Mouse (Mus musculus): Measurements from ENCODE around the gene Toporsl. TPM values are rescaled to one million over a fixed set of nuclear protein-coding genes. Genes with fewer than 3 reads are reported as not detected.

The Toporsl gene
- polyA plus RNA-seq, 1 experiment from 2014 or later = 0.07 TPM

GRCm38 (mm10) chr4:52634986-52635385 is 38.9 kb downstream of the Toporsl start:
- ATAC-seq (replicated peaks; ENCODE audit: low FRiP score) (no peak), DNase-seq (ENCODE audit: low spot score) (no peak)

DNA sequence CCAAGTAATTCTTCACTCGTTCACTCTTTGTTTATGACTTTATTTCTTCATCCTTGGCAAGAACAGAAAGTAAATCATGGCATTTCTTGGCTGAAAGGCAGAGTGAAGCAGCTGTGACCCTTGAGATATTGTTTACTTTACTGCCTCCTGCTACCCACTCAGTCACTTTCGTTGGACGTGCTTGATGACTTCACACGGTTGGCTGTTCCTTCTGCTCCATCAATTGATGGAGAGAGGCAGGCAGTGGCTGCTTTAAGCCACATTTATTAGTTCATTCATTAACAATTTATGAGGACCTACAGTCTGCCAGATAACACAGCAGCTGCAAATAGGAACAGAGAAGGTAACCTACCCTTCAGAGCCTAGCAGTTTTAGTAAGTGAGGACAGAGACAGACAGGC is 51.7 kb downstream of the Toporsl start:
- no peaks in the 10 kb centered on the region for H3K27me3 ChIP-seq (ENCODE audit: control insufficient read depth, insufficient read depth, low read length)
- no peak overlapping the region for H3K4me3 ChIP-seq (ENCODE audit: low read depth, low read length)
- H3K27ac ChIP-seq (ENCODE audit: low read depth, low read length) = no peak overlapping the region
- no peak overlapping the region for H3K9ac ChIP-seq (ENCODE audit: low read length)
- no peak overlapping the region for H3K4me2 ChIP-seq (ENCODE audit: low read depth, low read length, severe bottlenecking)
- DNase-seq (ENCODE audit: low spot score) (no peak), ATAC-seq (replicated peaks; ENCODE audit: low FRiP score) (no peak)
- no peaks in the 10 kb centered on the region for H3K36me3 ChIP-seq (ENCODE audit: control insufficient read depth, insufficient read depth, low read length)
- no peaks in the 10 kb centered on the region for H3K4me1 ChIP-seq (replicated peaks; ENCODE audit: control insufficient read depth, insufficient read depth, low read length)
- 71% methylated on average over 4 of the region's 4 CpGs for WGBS
- H3K9me3 ChIP-seq (ENCODE audit: control insufficient read depth, low read length) = no peaks in the 10 kb centered on the region

More at GRCm38 (mm10) chr4:52634986-52635385, 38.9 kb downstream of the Toporsl start:
- Histone ChIP-seq H3K4me1 (replicated peaks; ENCODE audit: control insufficient read depth, insufficient read depth, low read length) (no peaks in the 10 kb centered on the region), H3K9ac (ENCODE audit: low read length) (no peak overlapping the region), H3K4me2 (ENCODE audit: low read depth, low read length, severe bottlenecking) (no peak overlapping the region), H3K36me3 (ENCODE audit: control insufficient read depth, insufficient read depth, low read length) (no peaks in the 10 kb centered on the region), H3K27ac (ENCODE audit: low read depth, low read length) (no peak overlapping the region), H3K9me3 (ENCODE audit: control insufficient read depth, low read length) (no peaks in the 10 kb centered on the region), H3K27me3 (ENCODE audit: control insufficient read depth, insufficient read depth, low read length) (no peaks in the 10 kb centered on the region), H3K4me3 (ENCODE audit: low read depth, low read length) (no peak overlapping the region)
- WGBS = 81% methylated on average over 6 of the region's 6 CpGs

DNA sequence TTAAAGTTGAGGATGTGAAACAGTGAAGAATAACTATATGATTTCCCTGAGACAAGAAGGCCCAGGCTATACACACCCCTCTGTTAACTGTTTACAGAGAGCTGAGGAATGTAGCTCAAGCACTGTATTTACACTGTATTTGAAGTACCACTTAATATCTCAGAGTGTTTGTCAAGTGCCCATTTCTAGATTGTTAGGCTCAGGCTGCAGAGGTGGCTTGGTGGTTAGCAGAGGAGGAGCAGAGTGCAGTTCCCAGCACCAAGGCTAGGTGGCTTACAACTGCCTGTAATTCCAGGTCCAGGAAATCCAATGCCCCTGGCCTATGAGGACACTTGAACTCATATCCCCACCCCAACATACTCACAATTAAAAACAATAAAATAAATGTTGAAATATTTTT is 63.6 kb downstream of the Toporsl start:
- H3K9me3 ChIP-seq (ENCODE audit: control insufficient read depth, low read length) = no peaks in the 10 kb centered on the region
- no peak overlapping the region for H3K27ac ChIP-seq (ENCODE audit: low read depth, low read length)
- ATAC-seq (replicated peaks; ENCODE audit: low FRiP score) (no peak), DNase-seq (ENCODE audit: low spot score) (no peak)
- no peak overlapping the region for H3K4me2 ChIP-seq (ENCODE audit: low read depth, low read length, severe bottlenecking)
- no peaks in the 10 kb centered on the region for H3K36me3 ChIP-seq (ENCODE audit: control insufficient read depth, insufficient read depth, low read length)
- H3K4me1 ChIP-seq (replicated peaks; ENCODE audit: control insufficient read depth, insufficient read depth, low read length) = peaks cover 3% of the 10 kb centered on the region; the same call in 1 of the 2 replicates
- H3K4me3 ChIP-seq (ENCODE audit: low read depth, low read length) = no peak overlapping the region
- no peak overlapping the region for H3K9ac ChIP-seq (ENCODE audit: low read length)
- H3K27me3 ChIP-seq (ENCODE audit: control insufficient read depth, insufficient read depth, low read length) = no peaks in the 10 kb centered on the region

DNA sequence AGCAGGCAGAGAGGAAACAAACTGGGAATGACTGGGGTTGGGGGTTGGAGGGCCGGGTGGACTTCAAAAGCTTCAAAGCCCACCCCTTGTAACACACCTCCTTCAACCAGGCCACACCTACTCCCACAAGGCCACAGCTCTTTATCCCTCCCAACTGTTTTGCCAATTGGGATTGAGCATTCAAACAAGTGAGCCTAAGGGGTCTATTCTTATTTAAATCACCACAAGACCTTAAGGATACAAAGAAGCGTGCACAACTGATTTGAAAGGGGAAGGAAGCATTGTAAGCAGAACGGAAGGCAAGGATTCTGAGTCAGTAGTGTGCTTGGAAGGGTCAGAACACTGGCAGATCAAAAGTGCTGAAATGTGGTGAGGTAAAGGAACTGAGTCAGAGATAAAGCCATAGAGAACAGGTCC is 64.6 kb downstream of the Toporsl start:
- peaks cover 3% of the 10 kb centered on the region; the same call in 1 of the 2 replicates for H3K4me1 ChIP-seq (replicated peaks; ENCODE audit: control insufficient read depth, insufficient read depth, low read length)
- H3K27me3 ChIP-seq (ENCODE audit: control insufficient read depth, insufficient read depth, low read length) = no peaks in the 10 kb centered on the region
- H3K27ac ChIP-seq (ENCODE audit: low read depth, low read length) = no peak overlapping the region
- DNase-seq (ENCODE audit: low spot score) (peak; percentile 56), ATAC-seq (replicated peaks; ENCODE audit: low FRiP score) (peak; percentile 92)
- H3K4me3 ChIP-seq (ENCODE audit: low read depth, low read length) = no peak overlapping the region
- no peak overlapping the region for H3K9ac ChIP-seq (ENCODE audit: low read length)
- H3K36me3 ChIP-seq (ENCODE audit: control insufficient read depth, insufficient read depth, low read length) = no peaks in the 10 kb centered on the region
- 6% methylated on average over 3 of the region's 3 CpGs for WGBS
- H3K4me2 ChIP-seq (ENCODE audit: low read depth, low read length, severe bottlenecking) = peak overlapping the region; percentile 11; the same call in 1 of the 2 replicates
- no peaks in the 10 kb centered on the region for H3K9me3 ChIP-seq (ENCODE audit: control insufficient read depth, low read length)

GRCm38 (mm10) chr4:52661311-52661710 is 65.2 kb downstream of the Toporsl start:
- no peak overlapping the region for H3K4me3 ChIP-seq (ENCODE audit: low read depth, low read length)
- no peaks in the 10 kb centered on the region for H3K36me3 ChIP-seq (ENCODE audit: control insufficient read depth, insufficient read depth, low read length)
- WGBS = 79% methylated on average over 5 of the region's 5 CpGs
- H3K9ac ChIP-seq (ENCODE audit: low read length) = no peak overlapping the region
- peaks cover 3% of the 10 kb centered on the region; the same call in 1 of the 2 replicates for H3K4me1 ChIP-seq (replicated peaks; ENCODE audit: control insufficient read depth, insufficient read depth, low read length)
- H3K4me2 ChIP-seq (ENCODE audit: low read depth, low read length, severe bottlenecking) = no peak overlapping the region; the same call in 1 of the 2 replicates
- no peaks in the 10 kb centered on the region for H3K9me3 ChIP-seq (ENCODE audit: control insufficient read depth, low read length)
- no peaks in the 10 kb centered on the region for H3K27me3 ChIP-seq (ENCODE audit: control insufficient read depth, insufficient read depth, low read length)
- DNase-seq (ENCODE audit: low spot score) = no peak
- ATAC-seq (replicated peaks; ENCODE audit: low FRiP score) = no peak
- H3K27ac ChIP-seq (ENCODE audit: low read depth, low read length) = no peak overlapping the region

Other genes with a start within 250 kb of the Toporsl start
- gene Smc2, start 157.0 kb upstream of the Toporsl start, polyA plus RNA-seq (2014; fragmentation: Nextera tagmentation; extraction: Ambion mirVana) = 212 and 248 TPM in 2 replicates
- not detected in 2 replicates for gene Vma21-ps, start 99.0 kb upstream of the Toporsl start, polyA plus RNA-seq (2014; fragmentation: Nextera tagmentation; extraction: Ambion mirVana)
- gene Olfr275, start 218.3 kb downstream of the Toporsl start, polyA plus RNA-seq (2014; fragmentation: Nextera tagmentation; extraction: Ambion mirVana) = not detected in 2 replicates